Mouse (Mus musculus): ENCODE data around the gene Tnfrsf14.

The Tnfrsf14 gene

GRCm38 (mm10) chr4:154928395-154929087 lies at the start of gene Tnfrsf14:
TSS of gene Tnfrsf14 (minus strand) at chr4:154928563.
- no peak for TF ChIP-seq GATA4 (IDR thresholded peaks at IDR 0.05; ENCODE audit: insufficient replicate concordance, low read length)

- TF ChIP-seq GATA4 (IDR thresholded peaks at IDR 0.05; ENCODE audit: insufficient replicate concordance, low read length) = no peak
These were observed 45.8 kb upstream of the Tnfrsf14 start for GRCm38 (mm10) chr4:154974163-154974611.

- no peak for TF ChIP-seq GATA4 (IDR thresholded peaks at IDR 0.05; ENCODE audit: insufficient replicate concordance, low read length)
These were observed 44.2 kb upstream of the Tnfrsf14 start for GRCm38 (mm10) chr4:154972546-154972945.

- TF ChIP-seq GATA4 (IDR thresholded peaks at IDR 0.05; ENCODE audit: insufficient replicate concordance, low read length) = no peak
These were observed 38.8 kb upstream of the Tnfrsf14 start for GRCm38 (mm10) chr4:154967173-154967572.

- no peak for TF ChIP-seq GATA4 (IDR thresholded peaks at IDR 0.05; ENCODE audit: insufficient replicate concordance, low read length)
These were observed 37.5 kb upstream of the Tnfrsf14 start for GRCm38 (mm10) chr4:154965856-154966255.

- no peak for TF ChIP-seq GATA4 (IDR thresholded peaks at IDR 0.05; ENCODE audit: insufficient replicate concordance, low read length)
These were observed 36.3 kb upstream of the Tnfrsf14 start for GRCm38 (mm10) chr4:154964581-154965235.

GRCm38 (mm10) chr4:154963901-154964580 lies 35.7 kb upstream of the Tnfrsf14 start, which contains the start of gene Pank4:
TSS of gene Pank4 (plus strand) at chr4:154964123.
- TF ChIP-seq GATA4 (IDR thresholded peaks at IDR 0.05; ENCODE audit: insufficient replicate concordance, low read length) = no peak

- TF ChIP-seq GATA4 (IDR thresholded peaks at IDR 0.05; ENCODE audit: insufficient replicate concordance, low read length) = no peak
These were observed 35.0 kb upstream of the Tnfrsf14 start for GRCm38 (mm10) chr4:154963190-154963836.

- TF ChIP-seq GATA4 (IDR thresholded peaks at IDR 0.05; ENCODE audit: insufficient replicate concordance, low read length) = no peak
These were observed 34.3 kb upstream of the Tnfrsf14 start for GRCm38 (mm10) chr4:154962683-154963082.

GRCm38 (mm10) chr4:154961911-154962310 lies 33.5 kb upstream of the Tnfrsf14 start:
- TF ChIP-seq GATA4 (IDR thresholded peaks at IDR 0.05; ENCODE audit: insufficient replicate concordance, low read length) = no peak

GRCm38 (mm10) chr4:154961226-154961738 lies 32.9 kb upstream of the Tnfrsf14 start:
- no peak for TF ChIP-seq GATA4 (IDR thresholded peaks at IDR 0.05; ENCODE audit: insufficient replicate concordance, low read length)

GRCm38 (mm10) chr4:154960690-154961225 lies 32.4 kb upstream of the Tnfrsf14 start, which contains the start of gene Hes5:
TSS of gene Hes5 (plus strand) at chr4:154960923.
- no peak for TF ChIP-seq GATA4 (IDR thresholded peaks at IDR 0.05; ENCODE audit: insufficient replicate concordance, low read length)

GRCm38 (mm10) chr4:154960021-154960689 lies 31.8 kb upstream of the Tnfrsf14 start:
- TF ChIP-seq GATA4 (IDR thresholded peaks at IDR 0.05; ENCODE audit: insufficient replicate concordance, low read length) = no peak

- TF ChIP-seq GATA4 (IDR thresholded peaks at IDR 0.05; ENCODE audit: insufficient replicate concordance, low read length) = no peak
These were observed 30.3 kb upstream of the Tnfrsf14 start for GRCm38 (mm10) chr4:154958621-154959020.
